Mouse (Mus musculus) hindbrain, embryonic 14.5 days (tissue): ENCODE data around the gene Sh3kbp1. TPM values are rescaled to one million over a fixed set of nuclear protein-coding genes. Genes with fewer than 3 reads are reported as not detected.
"Not testable (repeated sequence)": the region's sequence is repeated elsewhere in the genome, so short reads cannot be mapped to it uniquely, and the experiment has no call there.

ENCODE experiments used
- ATAC-seq: fragments of 200-750 bp; cut with Nextera tagmentation; 2 replicates; pipeline ENCODE4 v1.8.0; 2017; ENCODE audit warnings: moderate number of reproducible peaks, mild to moderate bottlenecking, moderate TSS enrichment, moderate library complexity; ENCODE audit not compliant: low FRiP score
- DNase-seq: peaks from one replicate; pipeline ENCODE4 v3.0.0-alpha.2; 2015; ENCODE audit warnings: low spot score
- H3K27ac ChIP-seq: fragments of 300-500 bp; sonication (generic); 2 replicates; pipeline ENCODE4 v1.5.1; 2014; ENCODE audit warnings: mild to moderate bottlenecking, moderate library complexity
- H3K27me3 ChIP-seq: fragments of 300-500 bp; sonication (generic); 2 replicates; pipeline ENCODE4 v1.6.1; 2014; ENCODE audit warnings: mild to moderate bottlenecking, low read length, mixed read lengths; ENCODE audit not compliant: control insufficient read depth, insufficient read depth
- H3K36me3 ChIP-seq: fragments of 300-500 bp; sonication (generic); replicated peaks from 2 replicates; pipeline ENCODE4 v1.6.1; 2014; ENCODE audit not compliant: control insufficient read depth, insufficient read depth
- H3K4me1 ChIP-seq: fragments of 300-500 bp; sonication (generic); replicated peaks from 2 replicates; pipeline ENCODE4 v1.6.1; 2014; ENCODE audit warnings: antibody characterized with exemption, low read length, mixed read lengths; ENCODE audit not compliant: control insufficient read depth, insufficient read depth
- H3K4me2 ChIP-seq: fragments of 300-500 bp; sonication (generic); replicated peaks from 2 replicates; pipeline ENCODE4 v1.6.1; 2014; ENCODE audit warnings: mild to moderate bottlenecking, moderate library complexity
- H3K4me3 ChIP-seq: fragments of 300-500 bp; sonication (generic); replicated peaks from 2 replicates; pipeline ENCODE4 v1.5.1; 2014; ENCODE audit warnings: mild to moderate bottlenecking, low read length
- H3K9ac ChIP-seq: fragments of 300-500 bp; sonication (generic); 2 replicates; pipeline ENCODE4 v1.6.1; 2014
- H3K9me3 ChIP-seq: fragments of 300-500 bp; sonication (generic); 2 replicates; pipeline ENCODE4 v1.6.1; 2016; ENCODE audit warnings: low read length; ENCODE audit not compliant: control insufficient read depth
- WGBS: fragments of 180-500 bp; shearing (Covaris S2); extraction: QIAGEN DNeasy Blood & Tissue Kit; methylation state at CpG from one replicate; pipeline ENCODE4 v1.1.7; 2014; 5-methylcytosine and 5-hydroxymethylcytosine counted together
- polyA plus RNA-seq: library from polyadenylated mRNA; unstranded; fragments of >200 nt; fragmentation: Nextera tagmentation; extraction: Ambion mirVana; gene quantifications from 2 replicates; pipeline ENCODE4 v1.2.1, GENCODE M21; 2014

The Sh3kbp1 gene
- polyA plus RNA-seq: 53.4 and 61.1 TPM in 2 replicates

DNA sequence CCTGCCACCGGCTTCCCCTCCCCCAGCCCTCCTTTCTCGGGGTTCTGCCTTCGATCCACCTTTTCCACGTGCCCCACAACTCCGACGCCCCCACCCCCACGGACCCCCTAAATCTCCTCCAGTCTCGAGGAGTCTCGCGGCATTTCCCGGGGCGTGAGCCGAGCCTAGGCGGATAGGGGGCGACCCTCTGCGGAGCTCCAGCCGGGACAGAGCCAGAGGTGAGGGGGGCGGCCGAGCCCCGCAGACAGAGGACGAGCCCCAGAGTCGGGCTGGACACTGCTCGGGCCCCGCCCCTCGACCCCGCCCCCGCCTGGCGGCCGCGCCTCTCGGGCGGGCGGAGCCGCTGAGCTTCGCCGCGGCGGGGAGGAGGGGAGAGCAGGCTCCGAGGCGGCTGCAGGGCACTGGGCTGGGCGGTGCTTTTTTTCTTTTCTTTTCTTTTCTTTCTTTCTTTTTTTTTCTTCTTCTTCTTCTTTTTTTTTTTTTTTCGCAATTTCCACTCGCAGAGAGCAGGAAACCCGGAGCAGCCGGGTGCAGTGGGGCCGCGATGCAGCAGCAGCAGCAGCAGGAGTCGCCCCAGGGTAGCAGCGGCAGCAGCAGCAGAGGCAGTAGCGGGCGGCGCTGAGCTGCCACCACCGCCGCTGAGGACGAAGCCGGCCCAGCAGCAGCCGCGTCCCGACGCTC, at the start of gene Sh3kbp1:
Sh3kbp1 (plus strand) TSS at position 366 of the 681 bp plus-strand sequence.
- 18% methylated on average over 42 of the region's 60 CpGs for WGBS
- Histone ChIP-seq H3K27me3 (no peaks in the 10 kb centered on the region), H3K4me1 (no peaks in the 10 kb centered on the region), H3K4me3 (peak within 1 kb of the TSS; percentile 65), H3K9me3 (no peaks in the 10 kb centered on the region), H3K27ac (peak within 1 kb of the TSS; percentile 75), H3K36me3 (no peaks in the 10 kb centered on the region), H3K4me2 (peak within 1 kb of the TSS; percentile 64), H3K9ac (peak within 1 kb of the TSS; percentile 73)
- ATAC-seq: peak; percentile 86
- peak; percentile 38 for DNase-seq

DNA sequence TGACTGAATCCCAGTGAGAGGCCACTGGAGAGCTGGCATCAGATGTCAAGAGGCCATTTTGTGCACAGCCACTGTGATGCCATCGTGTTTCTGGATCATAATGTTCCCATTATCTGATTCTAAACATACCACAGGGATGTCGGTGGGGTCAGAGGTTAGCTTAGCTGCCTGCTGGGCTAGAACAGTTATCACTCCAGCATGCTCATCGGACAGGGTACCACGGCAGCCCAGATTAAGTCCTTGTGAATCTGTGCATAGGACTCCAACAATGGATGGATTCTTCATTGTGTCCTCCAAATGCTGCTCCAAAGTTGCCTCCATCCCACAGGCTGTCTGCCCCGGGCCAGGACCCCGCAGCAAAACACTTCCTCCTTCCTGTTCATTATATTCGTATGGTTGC, 42.3 kb upstream of the Sh3kbp1 start:
- H3K9ac ChIP-seq, DNase-seq, H3K4me2 ChIP-seq, ATAC-seq, H3K36me3 ChIP-seq, H3K4me1 ChIP-seq, H3K4me3 ChIP-seq, H3K9me3 ChIP-seq, H3K27ac ChIP-seq, H3K27me3 ChIP-seq: not testable (repeated sequence)
- WGBS: 54% methylated on average over 7 of the region's 7 CpGs

DNA sequence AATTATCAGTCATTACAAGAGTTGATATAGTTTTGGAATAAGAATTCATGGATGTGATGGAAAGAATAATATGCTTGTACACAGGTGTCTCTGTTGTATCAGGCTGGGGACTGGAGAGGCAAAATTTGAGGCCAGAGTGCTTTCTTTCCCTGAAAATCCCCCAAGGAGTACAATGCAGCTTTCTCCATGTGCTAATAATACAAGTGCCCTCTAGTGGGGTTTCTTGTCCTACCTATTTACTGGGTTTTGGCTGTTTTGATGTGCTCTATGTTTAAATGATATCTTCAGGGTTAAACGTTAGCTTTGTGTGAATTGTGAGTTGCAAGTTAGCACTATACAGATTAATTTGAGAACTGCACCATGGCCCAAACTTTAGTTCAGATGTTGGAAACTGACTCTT, 35.4 kb upstream of the Sh3kbp1 start:
- H3K27ac ChIP-seq: no peak overlapping the region
- H3K27me3 ChIP-seq: no peaks in the 10 kb centered on the region
- no peak overlapping the region for H3K9ac ChIP-seq
- 74% methylated on average over 1 of the region's 1 CpGs for WGBS
- no peaks in the 10 kb centered on the region for H3K4me1 ChIP-seq
- ATAC-seq (no peak), DNase-seq (no peak)
- H3K4me2 ChIP-seq: no peak overlapping the region
- H3K36me3 ChIP-seq: no peaks in the 10 kb centered on the region
- H3K9me3 ChIP-seq: no peaks in the 10 kb centered on the region
- H3K4me3 ChIP-seq: no peak overlapping the region

DNA sequence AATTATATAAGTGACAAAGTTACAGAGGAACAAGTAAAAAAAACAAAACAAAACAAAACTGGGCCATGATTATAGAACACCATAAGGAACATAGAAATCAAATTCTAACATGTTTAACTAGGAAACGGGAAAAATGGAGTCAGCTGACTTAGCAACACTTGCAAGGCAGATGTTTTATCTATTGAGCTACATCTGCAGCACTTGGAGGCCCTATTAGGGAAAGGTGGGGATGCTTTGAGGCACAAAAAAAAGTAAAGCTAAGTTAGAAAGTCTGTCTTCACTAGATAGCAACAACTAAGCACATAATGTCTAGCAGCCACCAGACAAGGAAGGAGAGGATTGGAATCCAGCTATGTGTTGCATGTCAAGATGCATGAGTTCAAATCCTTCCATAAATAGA, 29.6 kb upstream of the Sh3kbp1 start:
- no peak overlapping the region for H3K4me3 ChIP-seq
- no peaks in the 10 kb centered on the region for H3K36me3 ChIP-seq
- H3K27me3 ChIP-seq: no peaks in the 10 kb centered on the region; the same call in 1 of the 2 replicates
- ATAC-seq (no peak), DNase-seq (no peak)
- 77% methylated on average over 1 of the region's 1 CpGs for WGBS
- no peak overlapping the region for H3K4me2 ChIP-seq
- no peak overlapping the region for H3K27ac ChIP-seq
- H3K9me3 ChIP-seq: no peaks in the 10 kb centered on the region
- no peaks in the 10 kb centered on the region for H3K4me1 ChIP-seq
- H3K9ac ChIP-seq: no peak overlapping the region

DNA sequence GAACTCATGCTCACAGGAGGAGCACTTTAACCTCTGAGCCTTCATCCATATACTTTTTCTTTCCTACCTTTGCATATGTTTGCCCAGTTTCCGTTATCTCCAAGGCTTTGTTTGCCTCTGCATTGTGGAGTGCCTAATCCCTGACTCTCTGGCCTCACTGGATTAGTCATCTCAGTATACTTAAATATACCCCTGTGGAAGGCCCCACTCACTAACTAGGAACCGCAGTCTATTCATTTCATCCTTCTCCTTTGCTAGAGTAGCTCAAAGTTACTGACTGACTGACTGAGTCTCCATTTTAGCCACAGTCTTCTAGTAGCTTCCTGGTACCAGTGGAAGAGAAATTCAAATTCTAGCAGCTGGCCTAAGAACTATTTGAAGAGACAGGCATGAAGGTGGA, 22.2 kb upstream of the Sh3kbp1 start:
- ATAC-seq (no peak), DNase-seq (no peak)
- no peak overlapping the region for H3K4me3 ChIP-seq
- H3K36me3 ChIP-seq: no peaks in the 10 kb centered on the region
- H3K9ac ChIP-seq: no peak overlapping the region
- no peaks in the 10 kb centered on the region for H3K27me3 ChIP-seq
- H3K9me3 ChIP-seq: no peaks in the 10 kb centered on the region
- H3K27ac ChIP-seq: no peak overlapping the region
- H3K4me2 ChIP-seq: no peak overlapping the region
- no peaks in the 10 kb centered on the region for H3K4me1 ChIP-seq
- 81% methylated on average over 2 of the region's 2 CpGs for WGBS

DNA sequence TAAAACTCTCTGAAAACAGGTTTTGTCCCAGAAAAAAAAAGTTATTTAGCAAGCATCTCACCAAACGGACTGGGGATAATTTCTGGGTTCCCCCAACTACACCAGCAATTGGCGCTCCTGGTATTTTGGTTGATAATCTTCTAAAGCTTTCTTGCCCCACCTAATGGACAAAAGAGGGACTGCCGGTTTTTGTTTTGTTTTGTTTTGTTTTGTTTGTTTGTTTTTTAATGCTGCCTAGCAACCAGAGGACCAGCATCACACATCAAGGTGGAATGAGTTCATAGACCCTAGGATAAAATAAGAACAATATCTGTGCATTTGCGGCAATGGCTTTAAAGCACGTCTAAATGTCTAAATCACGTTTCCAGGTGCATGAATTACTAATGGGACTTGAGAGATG, 20.1 kb upstream of the Sh3kbp1 start:
- Histone ChIP-seq H3K27ac (no peak overlapping the region), H3K4me2 (no peak overlapping the region), H3K4me1 (no peaks in the 10 kb centered on the region), H3K9me3 (no peaks in the 10 kb centered on the region), H3K9ac (no peak overlapping the region), H3K4me3 (no peak overlapping the region), H3K27me3 (no peaks in the 10 kb centered on the region), H3K36me3 (no peaks in the 10 kb centered on the region)
- peak; percentile 52 for DNase-seq
- ATAC-seq: no peak
- WGBS: 45% methylated on average over 6 of the region's 6 CpGs

DNA sequence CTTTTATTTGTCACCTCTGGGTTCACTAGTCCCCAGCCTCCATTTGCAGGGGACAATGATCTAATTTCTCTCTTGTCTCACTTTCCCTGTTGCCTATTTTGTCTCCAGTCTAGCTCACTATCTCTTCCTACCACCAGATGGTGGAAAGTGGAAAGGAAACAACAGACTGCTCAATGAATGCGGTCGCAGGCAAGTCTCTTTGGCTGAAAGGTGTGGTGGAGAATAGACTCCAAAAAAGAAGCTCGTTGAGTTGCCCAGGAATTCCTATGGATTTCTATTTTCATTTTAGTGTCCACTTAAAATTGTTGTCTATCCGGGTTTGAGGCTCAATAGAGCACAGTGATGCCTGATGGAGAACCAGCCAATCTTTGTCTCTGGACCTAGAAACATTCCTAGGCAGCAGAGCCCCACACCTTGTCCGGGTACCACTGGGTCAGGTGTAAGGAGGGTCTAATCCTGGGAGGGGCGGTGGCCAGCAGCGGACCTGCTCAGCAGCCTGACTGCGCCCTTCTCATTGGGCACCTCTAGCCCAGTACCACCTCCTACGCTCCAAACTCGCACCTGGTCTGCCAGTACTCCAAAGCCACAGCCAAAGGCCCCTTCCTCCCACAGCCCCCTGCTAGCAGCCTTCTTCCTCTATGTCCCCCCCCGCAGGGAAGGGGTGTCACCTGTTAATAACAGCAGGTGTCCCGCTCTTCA, 715 bp upstream of the Sh3kbp1 start:
- Histone ChIP-seq H3K4me3 (peak overlapping the region; percentile 65), H3K4me2 (peak overlapping the region; percentile 64), H3K36me3 (no peaks in the 10 kb centered on the region), H3K9me3 (no peaks in the 10 kb centered on the region), H3K27ac (peak overlapping the region; percentile 75; the same call in 1 of the 2 replicates), H3K4me1 (no peaks in the 10 kb centered on the region), H3K9ac (peak overlapping the region; percentile 73), H3K27me3 (0 out of 2 replicates have a peak, but pooled peaks cover 1% of the 10 kb centered on the region)
- WGBS: 26% methylated on average over 11 of the region's 12 CpGs
- ATAC-seq: peak; percentile 69
- DNase-seq: peak; percentile 45

DNA sequence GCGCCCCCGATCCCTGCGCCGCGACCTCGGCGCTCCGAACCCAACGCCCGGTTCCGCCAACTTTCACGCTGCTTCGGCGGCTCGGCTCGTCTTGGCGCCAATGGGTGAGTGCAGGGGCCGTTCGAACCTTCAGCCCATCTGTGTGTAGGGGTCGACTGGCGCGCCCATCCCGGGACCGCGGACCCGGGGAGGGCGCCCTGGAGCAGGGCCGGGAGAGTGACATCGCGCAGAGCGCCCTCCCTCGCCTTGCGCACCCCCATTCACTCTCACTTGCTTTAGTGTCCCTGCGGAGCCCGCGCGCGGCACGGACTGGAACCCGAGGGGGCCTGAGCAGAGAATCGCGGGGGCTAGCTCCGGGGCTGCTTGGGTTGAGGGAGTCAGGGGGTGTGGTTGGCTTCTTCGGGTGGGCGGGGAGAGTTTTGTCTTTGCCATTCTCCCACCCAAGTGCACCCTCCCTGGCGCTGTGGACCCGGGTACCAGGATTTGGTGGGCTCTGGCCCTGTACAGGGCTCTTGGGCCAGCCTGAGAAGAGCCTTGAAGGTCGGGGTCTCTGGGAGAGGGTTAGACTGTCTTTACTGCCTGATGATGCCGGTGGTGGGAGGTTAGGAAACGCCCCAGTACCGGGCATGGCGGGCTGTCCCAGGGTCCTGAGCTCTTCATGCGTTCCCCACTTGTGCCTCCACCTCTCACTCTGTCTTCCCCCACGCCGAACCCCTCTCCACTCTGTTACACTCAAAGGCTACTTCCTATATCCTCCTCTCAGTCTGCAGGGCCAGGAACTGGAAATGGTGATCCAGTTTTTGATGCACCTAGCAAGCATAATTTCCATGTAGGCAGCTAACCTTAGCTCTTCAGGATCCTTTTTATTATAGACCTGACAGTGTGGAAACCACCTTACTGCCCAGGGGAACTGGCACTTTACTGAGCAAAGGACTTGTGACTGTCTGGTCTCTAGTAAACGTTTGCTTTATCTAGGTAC, 805 bp downstream of the Sh3kbp1 start:
- WGBS: 25% methylated on average over 37 of the region's 56 CpGs
- peak; percentile 64 for ATAC-seq
- no peaks in the 10 kb centered on the region for H3K4me1 ChIP-seq

DNA sequence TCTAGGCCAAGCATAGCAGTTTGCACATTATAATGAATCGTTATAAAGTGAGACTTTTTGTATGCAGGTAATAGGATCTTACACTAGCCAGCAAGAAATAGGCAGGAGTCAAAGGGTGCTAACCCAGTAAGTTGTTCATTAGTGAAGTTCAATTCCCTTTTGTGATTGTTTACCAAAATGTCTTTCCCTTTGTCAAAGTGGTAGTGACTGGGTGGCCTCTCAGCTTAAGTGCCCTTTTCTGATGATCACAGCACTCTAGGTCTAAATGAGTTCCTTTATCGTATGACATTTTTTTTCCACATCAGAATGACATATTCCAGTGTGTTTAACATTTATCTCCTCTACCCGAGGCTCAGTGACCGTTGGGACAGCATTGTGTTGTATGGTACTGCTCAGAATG, 1.6 kb downstream of the Sh3kbp1 start:
- Histone ChIP-seq H3K27ac (no peak overlapping the region), H3K27me3 (no peaks in the 10 kb centered on the region), H3K4me3 (peak overlapping the region; percentile 65), H3K9ac (peak overlapping the region; percentile 73), H3K9me3 (no peaks in the 10 kb centered on the region), H3K4me1 (no peaks in the 10 kb centered on the region), H3K4me2 (peak overlapping the region; percentile 64), H3K36me3 (no peaks in the 10 kb centered on the region)
- no peak for DNase-seq
- no peak for ATAC-seq
- 38% methylated on average over 4 of the region's 4 CpGs for WGBS

More for the DNA sequence above, 805 bp downstream of the Sh3kbp1 start:
- no peaks in the 10 kb centered on the region for H3K27me3 ChIP-seq
- no peaks in the 10 kb centered on the region for H3K9me3 ChIP-seq
- H3K4me3 ChIP-seq: peak overlapping the region; percentile 65
- peak; percentile 26 for DNase-seq
- H3K36me3 ChIP-seq: no peaks in the 10 kb centered on the region
- H3K27ac ChIP-seq: peak overlapping the region; percentile 75
- H3K9ac ChIP-seq: peak overlapping the region; percentile 73
- H3K4me2 ChIP-seq: peak overlapping the region; percentile 64
